Mouse (Mus musculus): ENCODE data around the gene Slc9a6. TPM values are rescaled to one million over a fixed set of nuclear protein-coding genes. Genes with fewer than 3 reads are reported as not detected.

Slc9a6 gene
- total RNA-seq, 2 experiments from 2014 or later: 2.9 to 12.9 TPM

DNA sequence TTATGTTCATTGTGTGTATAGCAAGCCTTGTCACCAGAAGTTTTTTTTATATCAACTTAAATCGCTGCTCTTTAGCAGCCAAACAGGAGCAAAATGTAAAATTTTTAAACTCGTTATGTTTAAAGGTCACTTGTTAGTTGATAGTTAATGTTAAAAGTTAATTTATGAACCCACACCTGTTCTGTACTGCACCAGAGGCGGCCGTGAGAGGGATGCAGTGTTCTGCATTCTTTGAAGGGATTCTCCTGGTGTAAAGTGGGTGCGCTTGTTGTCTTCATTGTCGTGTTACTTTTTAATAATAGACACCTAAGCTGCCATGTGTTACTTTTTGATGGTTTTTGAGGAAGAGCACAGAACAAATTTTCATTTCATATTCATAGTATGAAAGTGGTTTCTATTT is 52.8 kb downstream of the Slc9a6 start:
- no peak for ATAC-seq (replicated peaks; ENCODE audit: low FRiP score, low TSS enrichment, poor library complexity, severe bottlenecking)

DNA sequence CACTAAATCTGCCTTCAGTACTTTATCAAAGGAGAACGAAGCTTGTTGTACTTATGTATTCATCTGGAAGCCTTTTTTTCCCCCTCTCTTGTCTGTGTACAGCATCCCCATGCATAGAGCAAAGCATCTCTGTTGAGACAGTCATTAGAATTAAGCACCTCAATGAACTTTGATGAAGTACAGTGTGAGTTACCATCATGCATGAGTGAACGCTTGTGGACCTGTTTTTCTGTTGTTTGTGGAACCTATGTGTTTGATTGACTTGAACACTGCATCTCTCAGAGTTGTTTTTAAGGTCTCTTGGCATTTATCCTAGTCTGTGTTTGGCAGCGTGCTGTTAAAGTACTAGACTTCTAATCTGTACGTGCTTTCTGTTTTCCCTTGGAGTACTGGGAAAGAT is 53.8 kb downstream of the Slc9a6 start:
- no peak for ATAC-seq (replicated peaks; ENCODE audit: low FRiP score, low TSS enrichment, poor library complexity, severe bottlenecking)

DNA sequence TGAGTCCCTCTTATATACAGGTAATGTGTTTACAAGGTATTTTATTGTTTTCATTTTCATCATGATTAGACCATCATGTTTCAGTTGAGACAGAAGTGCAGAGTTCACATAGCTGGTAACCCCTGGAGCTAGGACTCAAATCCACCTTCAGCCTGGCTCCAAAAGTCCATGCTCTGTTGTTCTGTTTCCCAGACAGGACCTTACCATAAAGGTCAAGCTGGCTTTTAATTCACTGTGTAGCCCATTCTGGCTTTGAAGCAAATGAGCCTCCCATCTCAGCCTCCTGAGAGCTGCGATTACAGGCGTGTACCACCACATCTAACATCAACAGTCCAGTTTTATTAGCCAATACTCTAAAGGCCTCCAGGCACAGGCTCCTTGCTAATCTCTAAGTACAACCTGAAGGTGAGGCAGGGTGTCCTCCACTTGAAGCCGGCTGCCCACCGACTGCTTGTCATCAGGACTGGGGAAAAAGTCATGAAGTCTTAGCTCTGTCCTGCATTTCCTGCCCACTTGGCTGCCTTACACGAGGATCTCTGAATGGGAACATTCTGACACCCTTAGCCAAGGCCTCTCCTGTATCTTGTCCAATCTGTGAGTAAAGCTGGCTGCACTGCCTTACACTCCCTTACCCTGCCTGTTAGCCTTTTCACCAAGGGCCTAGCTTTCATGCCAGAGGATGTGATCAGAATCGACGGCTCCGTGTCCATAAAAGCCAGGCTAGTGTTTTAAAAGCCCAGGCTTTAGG is 55.8 kb downstream of the Slc9a6 start:
- ATAC-seq (replicated peaks; ENCODE audit: low FRiP score, low TSS enrichment, poor library complexity, severe bottlenecking): no peak

DNA sequence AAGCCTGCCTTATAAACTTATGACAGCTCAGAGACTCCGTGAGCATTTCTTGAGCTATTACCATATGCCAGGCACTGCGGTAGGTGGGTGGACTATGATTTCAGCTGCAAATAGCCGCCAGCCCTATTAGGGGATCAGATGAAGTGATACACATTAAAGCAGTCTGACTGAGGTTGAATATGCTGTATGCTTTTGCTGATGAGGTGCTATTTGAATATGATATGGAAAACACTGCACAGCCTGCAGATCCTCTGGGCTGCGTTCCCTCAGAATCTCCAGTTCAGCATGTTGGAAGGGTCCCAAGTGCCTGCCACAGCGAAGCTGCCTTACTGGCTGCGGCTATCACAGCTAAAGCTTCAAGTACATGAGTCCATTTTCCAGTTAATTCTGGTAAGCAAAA is 57.7 kb downstream of the Slc9a6 start:
- ATAC-seq (replicated peaks; ENCODE audit: low FRiP score, low TSS enrichment, poor library complexity, severe bottlenecking): no peak

DNA sequence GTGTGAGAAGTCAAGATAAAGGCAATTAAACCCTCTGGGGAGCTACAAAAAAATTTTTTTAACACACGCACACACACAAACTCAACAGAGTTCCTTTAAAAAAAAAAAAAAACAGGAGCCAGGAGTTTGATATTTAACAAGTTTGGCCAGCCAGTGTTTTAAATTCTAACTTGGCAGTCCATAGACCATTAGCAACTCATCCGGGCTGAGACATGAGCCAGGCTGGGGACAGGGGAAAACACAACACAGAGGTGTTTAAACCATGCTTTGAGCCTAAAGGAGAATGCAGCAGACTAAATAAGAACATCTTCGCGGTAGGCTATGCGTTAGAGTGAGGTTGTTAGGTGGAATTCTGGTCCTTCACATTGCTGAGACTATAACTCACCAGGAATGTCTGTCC is 58.5 kb downstream of the Slc9a6 start:
- ATAC-seq (replicated peaks; ENCODE audit: low FRiP score, low TSS enrichment, poor library complexity, severe bottlenecking): no peak

DNA sequence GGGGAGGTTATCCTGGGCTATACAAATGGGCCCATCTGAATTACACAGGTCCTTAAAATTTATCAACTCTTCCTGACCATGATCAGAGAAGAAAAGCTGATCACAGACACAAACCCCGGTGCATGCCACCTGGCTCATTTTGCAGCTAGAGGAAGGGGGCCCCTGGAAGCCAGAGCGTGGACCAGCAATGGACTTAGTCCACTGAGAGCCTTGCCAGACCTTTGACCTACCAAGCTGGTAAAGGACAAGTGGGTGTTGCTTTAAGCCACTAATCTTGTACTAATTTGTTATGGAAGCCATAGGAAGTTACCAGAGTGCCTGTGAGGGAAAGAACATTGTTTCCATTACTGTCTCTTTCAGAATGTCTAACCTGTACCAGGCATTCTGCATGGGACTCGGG is 58.9 kb downstream of the Slc9a6 start:
- no peak for ATAC-seq (replicated peaks; ENCODE audit: low FRiP score, low TSS enrichment, poor library complexity, severe bottlenecking)

DNA sequence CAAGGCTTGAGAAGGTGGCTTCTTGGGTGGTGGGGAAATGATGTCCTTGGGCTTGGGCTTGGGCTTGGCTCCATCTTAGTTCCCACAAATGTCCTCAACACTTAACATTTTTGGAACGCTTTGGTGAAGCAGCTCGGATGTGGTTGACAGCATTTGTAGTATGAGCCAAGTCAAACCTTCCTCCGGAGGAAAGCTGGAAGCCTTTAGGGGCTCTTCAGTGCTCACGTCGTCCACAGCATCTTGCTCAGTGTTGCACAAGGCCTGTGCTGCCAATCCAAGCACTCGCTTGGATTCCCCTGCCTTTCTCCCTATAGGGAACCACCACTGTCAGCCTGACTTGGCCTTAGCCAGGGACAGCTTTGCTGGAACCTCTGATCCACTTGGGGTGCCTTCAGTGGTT is 66.0 kb downstream of the Slc9a6 start:
- no peak for ATAC-seq (replicated peaks; ENCODE audit: low FRiP score, low TSS enrichment, poor library complexity, severe bottlenecking)

DNA sequence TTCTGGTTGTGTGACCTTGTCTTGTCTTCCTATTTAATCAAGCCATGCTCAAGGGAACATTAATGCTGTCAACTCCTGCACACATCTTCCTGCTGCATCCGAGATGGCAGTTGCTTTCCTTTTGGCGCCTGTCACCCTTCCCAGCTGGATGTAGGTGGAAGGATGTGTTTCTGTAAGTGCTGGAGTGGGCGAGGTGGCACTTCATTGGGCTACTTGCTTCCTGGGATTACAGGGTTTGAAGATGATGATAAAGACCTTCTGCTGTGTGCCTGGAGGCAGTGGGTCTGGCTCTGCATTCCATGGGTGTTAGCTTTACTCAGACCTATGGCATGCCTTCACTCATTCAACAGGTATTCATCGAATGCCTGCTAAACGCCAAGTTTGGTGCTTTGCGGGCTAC is 68.2 kb downstream of the Slc9a6 start:
- ATAC-seq (replicated peaks; ENCODE audit: low FRiP score, low TSS enrichment, poor library complexity, severe bottlenecking): no peak

DNA sequence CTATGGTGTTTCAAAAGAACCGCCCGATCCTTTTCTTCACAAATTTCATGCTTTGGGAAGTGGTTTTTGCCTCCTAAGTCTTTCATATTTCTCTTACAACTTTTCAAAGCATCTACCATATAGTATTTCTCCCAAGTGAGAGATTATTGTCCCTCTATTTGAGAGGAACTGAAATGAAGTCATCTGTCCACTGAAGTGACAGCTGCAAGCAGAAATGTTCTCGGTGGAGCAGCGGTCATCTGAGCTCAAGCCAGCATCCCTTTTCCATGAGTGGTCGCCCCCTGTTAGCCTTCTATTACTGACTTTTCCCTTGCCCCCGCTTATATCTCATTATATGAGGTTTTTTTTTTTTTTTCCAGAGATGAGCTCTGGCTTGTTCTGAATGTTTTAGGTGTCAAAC is 69.5 kb downstream of the Slc9a6 start:
- ATAC-seq (replicated peaks; ENCODE audit: low FRiP score, low TSS enrichment, poor library complexity, severe bottlenecking): no peak

DNA sequence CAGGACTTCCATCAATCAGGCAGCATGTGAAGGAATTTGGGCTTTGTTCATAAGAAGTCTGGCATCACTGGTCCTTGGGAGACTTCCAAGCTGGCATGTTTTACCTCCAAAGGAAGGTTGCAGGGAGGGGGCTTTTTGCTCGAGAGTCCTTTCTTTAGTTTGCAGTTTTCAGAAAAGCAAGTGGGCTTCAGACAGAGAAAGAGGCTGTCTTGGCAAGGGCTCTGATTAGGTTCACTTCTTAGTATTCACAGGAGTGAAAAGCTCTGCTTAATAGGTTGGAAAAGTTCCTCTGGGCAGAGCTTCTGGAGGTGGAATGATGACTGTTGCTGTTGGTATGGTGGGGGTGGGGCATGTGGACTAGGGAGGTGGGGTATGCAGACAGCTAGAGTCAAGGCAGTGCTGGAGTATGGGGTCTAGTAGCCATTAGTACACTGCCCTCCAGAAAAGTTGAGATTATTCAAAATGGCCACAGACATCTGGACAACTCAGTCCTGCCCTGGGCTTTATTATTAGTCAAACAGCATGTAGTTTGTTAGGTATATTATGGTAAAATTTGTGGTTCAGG is 72.7 kb downstream of the Slc9a6 start:
- ATAC-seq (replicated peaks; ENCODE audit: low FRiP score, low TSS enrichment, poor library complexity, severe bottlenecking): no peak

DNA sequence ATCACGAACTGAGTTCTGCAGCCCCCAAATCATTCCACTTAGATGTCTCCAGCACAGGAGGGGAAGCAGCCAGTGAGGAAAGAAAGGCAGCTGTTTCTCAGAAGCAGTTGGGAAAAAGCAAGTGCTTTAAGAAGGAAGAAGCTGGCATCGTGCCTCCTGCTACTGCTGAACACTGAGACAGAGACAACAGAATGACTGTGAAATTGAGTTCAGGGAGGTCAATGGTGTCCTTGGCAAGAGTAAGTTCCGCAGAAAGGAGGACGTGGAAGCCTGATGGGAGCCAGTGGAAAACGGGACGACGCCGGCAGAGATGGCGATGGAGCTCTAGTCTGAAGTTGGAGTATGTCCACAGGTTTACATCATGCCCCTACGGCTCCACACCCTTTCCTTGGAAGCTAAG is 74.0 kb downstream of the Slc9a6 start:
- no peak for ATAC-seq (replicated peaks; ENCODE audit: low FRiP score, low TSS enrichment, poor library complexity, severe bottlenecking)

DNA sequence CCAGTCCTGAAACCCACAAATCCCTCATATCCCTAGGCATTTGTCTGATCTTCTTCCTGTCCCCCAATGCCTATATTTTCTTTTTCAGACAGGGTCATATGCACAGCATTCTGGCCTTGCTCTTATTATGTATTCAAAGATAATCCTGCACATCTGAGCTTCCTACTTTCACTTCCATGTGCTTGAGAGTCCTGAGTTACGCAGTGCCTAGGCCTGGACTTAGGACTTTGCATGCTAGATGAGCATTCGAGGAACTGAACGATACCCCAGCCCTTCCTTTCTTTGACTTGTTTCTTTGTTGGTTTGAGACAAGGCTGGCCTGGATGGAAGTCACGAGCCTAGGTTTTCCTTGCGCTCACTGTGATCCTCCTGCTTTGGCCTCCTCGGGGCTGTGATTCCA is 83.0 kb downstream of the Slc9a6 start:
- no peak for ATAC-seq (replicated peaks; ENCODE audit: low FRiP score, low TSS enrichment, poor library complexity, severe bottlenecking)

DNA sequence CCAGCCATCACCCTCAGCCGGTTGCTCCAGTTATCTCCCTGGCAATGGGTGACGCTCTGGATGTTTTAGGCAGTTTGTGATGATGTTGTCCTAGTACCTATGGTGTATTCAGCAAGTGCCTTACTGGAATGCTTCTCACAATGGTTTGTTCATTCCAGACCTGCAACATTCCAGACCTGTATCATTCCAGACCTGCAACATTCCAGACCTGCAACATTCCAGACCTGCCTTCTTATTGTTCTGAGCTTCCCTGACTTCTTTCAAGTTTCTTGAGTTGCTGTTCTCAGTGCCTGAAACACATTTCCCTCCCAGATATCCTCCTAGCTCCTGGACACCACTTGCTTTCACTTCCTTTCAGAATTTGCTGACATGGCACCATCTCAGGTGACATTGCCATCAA is 85.0 kb downstream of the Slc9a6 start:
- no peak for ATAC-seq (replicated peaks; ENCODE audit: low FRiP score, low TSS enrichment, poor library complexity, severe bottlenecking)

DNA sequence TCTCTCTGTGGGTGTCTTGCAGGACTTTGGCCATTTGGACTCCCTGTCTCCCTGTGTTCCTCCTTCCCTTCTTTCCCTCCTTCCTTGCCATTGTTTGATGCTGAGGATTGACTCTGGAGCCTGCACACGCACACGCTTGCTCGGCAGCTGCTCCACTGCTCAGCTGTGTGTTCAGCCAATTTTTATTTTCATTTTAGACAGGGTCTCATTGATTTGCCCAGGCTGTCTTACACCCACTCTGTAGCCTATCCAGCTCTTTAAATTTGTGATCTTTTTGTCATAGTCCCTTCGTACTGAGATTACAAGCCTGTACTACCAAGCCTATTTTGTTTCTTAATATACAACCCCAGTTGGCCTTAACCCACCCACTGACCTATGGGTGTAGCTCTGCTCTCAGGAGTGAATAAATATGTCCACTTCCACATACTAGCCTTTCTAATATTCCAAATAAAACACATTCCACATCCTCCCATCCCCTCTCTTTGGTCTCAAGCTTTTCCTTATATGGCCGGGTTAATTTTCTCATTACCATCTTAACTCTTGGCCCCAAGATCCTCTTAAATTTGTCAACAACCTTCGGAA is 87.7 kb downstream of the Slc9a6 start:
- ATAC-seq (replicated peaks; ENCODE audit: low FRiP score, low TSS enrichment, poor library complexity, severe bottlenecking): no peak

DNA sequence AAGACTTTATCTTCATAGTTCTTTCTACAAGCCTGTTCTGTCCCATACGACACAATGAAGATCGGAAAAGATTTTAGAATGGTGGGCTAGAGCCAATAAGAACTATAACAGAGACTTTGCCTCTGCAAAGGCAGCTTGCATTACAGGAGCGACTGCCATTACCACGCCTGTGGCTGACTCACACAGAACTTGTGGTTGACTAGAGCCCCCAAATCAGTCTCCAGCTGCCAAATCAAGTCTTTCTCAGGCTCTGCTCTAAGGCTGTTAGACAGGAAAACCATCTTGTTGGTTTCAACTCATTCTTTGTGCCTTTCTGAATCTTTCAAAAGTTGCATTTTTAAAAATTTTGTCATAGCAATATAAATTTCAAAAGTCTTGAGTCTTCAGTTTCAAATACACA is 88.3 kb downstream of the Slc9a6 start:
- no peak for ATAC-seq (replicated peaks; ENCODE audit: low FRiP score, low TSS enrichment, poor library complexity, severe bottlenecking)

DNA sequence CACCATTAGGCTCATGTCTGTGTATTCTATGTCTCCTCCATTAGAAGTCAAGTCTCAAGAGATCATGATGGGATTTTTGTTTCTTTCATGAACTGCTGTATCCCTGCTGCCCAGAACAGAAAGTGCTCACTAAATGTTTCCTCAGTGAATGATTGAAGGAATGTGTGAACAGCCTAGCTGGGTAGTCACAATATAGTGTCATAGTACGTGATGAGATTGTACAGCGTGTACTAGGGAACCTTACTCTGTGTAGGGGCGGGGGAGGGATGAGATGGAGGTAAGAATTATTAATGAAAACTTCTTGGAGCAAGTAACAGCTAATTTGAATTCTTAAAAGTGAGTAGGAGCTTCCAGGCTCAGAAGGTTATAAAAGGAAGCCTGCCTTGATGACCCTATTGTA is 91.7 kb downstream of the Slc9a6 start:
- no peak for ATAC-seq (replicated peaks; ENCODE audit: low FRiP score, low TSS enrichment, poor library complexity, severe bottlenecking)

DNA sequence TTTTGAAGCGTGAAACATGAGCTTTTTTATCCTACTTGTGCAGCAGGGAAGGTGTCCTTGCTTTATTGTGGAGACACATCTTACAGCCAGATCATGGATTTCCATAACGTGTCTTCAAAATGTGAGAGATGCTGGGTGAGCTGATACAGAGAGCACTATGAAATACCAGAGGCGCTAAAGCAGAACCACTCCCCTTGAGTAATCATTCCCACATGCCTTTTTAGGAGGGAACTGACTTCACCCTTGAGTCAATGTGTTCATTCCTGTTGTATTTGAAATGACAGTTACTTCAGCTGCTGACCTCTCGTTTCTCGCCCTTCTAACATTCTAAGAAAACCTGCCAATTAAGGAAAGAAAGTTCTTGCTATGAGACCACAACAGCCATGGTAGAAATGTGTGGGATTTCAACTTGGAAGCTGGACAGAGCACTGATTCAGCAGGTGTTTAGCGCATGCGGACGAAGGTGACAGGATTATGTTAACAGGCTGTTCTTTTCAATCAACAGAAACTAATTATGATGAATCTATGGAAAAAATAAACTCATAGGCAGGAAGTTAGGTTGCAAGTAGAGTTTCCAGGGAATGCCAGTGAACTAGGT is 94.5 kb downstream of the Slc9a6 start:
- ATAC-seq (replicated peaks; ENCODE audit: low FRiP score, low TSS enrichment, poor library complexity, severe bottlenecking): no peak

DNA sequence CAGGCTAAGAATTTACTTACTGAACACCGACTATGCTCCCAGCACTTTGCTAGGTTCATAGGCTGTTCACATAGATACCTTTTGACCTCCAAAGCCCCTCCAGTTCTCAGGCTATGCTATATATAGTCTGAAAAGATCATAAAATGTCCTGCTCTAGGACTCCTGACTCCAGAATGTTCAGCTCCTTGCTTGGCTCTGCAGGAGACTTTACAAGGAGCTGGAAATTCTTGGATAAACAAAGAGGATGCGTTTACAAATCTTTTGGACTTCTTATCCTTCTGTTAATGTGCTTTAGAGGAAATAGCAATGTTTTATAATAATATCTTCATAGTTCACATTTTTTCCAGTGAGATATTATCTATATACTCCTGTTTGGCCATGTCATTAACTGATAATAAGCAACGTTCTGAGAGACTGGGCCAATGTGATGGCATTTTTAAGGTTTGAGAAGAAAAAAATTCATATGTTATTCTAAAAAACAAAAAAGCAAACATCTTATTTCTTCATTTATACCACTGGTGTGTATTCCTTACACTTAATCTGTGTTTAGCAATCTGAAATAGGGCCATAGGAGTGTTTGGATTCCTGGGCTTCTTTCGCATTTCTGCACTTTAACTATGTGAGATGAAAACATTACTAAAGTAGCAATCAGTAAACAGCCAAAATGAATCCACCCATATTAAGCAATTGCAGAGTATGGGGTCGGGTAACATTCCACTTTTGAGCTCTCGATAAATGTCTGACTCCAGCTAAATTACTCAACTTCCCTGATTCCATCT is 99.2 kb downstream of the Slc9a6 start:
- no peak for ATAC-seq (replicated peaks; ENCODE audit: low FRiP score, low TSS enrichment, poor library complexity, severe bottlenecking)

DNA sequence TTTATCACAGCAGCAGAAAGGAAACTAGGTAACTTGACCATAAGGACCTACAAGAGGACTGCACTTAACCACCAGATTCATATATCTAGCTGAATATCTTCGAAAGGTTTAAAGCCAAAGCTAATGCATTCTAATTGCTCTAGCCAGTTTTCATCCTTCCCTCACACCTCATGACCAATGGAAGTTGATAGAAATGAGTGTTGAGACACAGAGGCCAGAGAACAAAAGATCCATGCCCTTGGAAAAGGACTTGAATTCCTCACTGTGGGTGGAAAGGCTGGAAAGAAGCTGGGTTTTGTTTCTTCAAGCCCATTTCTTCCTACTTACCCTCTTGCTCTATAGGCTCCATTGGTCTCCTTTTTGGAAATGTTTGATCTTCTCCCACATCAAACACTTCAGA is 101.0 kb downstream of the Slc9a6 start:
- no peak for ATAC-seq (replicated peaks; ENCODE audit: low FRiP score, low TSS enrichment, poor library complexity, severe bottlenecking)

DNA sequence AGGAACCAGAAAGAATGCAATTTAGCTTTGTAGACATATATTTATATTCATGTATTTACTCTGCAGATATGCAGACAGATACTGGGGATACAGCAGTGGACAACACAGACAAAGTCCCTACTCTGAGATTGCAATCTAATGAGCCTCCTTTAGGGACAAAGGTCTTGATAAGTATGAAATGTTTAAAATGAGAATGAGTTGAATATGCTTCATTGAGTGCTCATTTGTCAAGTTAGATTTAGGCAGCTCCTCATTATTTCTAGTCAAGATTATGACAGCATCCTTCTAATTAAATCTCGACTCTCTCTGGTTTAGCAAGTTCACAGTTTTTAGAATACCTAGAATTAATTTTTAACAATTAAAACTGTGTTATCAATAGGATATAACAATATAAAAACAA is 103.1 kb downstream of the Slc9a6 start:
- ATAC-seq (replicated peaks; ENCODE audit: low FRiP score, low TSS enrichment, poor library complexity, severe bottlenecking): no peak
